Mouse (Mus musculus): ENCODE measurements around the gene Mmp25.

Mmp25 gene

DNA sequence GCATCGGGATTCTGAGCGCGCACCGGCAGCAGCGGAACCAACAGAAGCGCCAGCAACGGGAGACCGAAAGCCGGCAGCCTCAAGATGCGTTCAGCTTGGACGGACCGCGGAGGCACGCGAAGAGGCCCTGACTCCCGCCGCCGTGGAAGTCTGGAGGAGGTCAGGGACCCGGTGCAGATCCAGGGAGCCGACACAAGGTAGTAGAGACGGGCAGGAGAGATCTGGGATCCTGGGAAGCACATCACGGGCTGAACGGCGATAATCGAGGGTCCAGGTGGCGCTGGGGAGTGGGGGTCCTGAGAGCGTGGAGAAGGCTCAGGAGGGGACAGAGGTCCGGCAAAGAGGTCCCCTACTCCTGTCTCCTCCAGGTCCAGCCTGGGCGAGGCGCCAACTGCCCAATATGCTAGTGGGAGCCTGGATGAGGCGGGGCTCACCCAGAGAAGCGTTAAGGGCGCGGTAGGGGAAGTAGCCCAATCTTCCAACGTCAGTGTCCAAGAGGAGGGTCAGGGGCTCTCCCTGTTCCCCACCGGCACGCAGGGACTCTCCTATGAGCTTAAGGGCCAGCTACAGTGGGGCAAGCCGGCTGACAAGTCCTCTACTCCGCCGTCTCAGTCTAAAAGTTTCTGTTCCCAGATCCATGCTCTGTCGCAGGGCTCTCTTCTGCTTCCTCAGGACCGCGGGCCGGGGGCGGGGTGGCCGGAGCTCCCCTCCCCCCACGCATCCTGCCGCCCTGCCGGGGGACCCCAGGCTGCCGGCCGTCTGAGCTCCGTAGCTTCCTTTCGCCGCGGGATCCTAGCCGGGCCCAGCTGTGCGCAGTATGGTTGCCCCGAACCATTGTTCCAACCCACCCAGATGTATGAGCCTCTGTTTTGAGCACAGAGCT lies at the start of gene Mmp25:
TSS of gene Mmp25 (minus strand) at position 665 of the 883 bp plus-strand sequence.
- peak in 1 of 2 experiments; percentile 44 for DNase-seq (ENCODE audit: inconsistent age in 2 of 2, low spot score in 1 of 2)

DNA sequence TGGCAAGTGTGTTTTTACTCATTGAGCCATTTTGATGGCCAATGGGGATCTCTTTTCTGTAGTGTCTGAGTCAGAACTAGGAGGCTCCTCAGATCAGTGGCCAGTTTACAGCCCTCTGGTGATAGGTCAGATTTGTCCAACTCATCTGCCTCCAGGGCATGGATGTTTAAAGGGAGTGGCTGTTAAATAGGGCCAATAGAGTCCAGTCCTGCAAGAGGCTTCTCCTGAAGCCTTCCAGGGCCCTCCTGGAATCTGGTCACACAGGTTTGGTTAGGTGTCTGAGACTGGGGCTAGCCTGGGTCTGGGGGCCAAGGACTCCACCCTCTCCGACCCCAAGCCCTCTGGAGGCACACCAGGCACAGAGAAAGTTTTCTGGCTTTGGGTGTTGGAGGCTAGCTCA lies 49.4 kb upstream of the Mmp25 start:
- DNase-seq (ENCODE audit: inconsistent age in 2 of 2, low spot score in 1 of 2) = no peak

DNA sequence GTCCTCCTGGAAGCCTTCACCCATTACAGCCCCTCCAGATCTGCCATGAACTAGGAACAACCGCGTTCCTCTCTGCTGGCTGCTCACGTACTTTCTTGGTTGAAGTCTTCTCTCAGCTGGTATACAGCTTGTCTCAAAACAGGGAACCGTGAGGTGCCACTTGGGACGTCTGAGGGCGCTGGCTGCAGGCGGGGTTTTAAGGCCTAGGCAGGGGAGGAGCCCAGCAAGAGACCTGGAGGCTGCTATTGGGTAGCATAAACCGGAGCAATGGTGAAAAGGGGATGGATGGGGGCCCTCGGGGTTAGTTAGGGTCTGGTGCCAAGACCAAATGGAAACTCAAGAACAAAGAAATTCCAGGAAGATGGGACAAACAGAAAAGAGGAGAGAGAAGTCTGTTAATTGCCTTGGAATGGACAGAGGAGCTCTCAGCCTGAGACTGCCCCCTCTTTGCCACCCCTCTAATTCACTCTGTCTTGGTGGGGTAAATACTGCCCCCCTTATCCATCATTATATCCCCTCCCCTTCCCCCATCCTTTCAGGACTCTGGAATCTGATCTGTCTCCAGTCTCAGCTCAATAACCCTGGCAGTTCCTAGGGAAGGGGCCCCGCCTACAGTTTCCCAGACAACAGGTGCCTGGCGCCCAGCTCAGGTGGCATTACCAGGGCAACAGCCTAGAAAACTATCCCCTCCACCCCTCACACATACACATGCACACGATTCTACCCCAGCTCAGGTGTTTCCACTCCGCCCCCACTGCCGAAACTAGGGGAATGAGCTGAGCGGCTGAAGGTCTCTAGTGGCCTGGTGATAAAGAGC lies 39.0 kb upstream of the Mmp25 start, which contains the start of gene Cldn9:
TSS of gene Cldn9 (minus strand) at position 171 of the 817 bp plus-strand sequence.
- no peak for DNase-seq (ENCODE audit: inconsistent age in 2 of 2, low spot score in 1 of 2)

DNA sequence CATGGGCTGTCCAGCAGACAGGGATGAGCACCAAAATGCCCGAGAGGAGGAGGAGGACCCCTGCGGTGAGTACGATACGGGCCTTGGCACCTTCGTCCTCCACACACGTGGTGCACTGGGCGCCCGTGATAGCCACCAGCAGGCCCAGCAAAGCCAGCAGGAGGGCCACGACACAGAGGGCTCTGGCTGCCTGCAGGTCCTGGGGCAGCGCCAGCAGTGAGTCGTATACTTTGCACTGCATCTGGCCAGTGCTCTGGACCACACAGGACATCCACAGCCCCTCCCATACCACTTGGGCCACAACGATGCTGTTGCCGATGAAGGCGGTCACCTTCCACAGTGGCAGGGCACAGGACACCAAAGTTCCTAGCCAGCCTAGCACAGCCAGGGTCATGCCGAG lies 38.1 kb upstream of the Mmp25 start:
- DNase-seq (ENCODE audit: inconsistent age in 2 of 2, low spot score in 1 of 2) = peak in 1 of 2 experiments; percentile 8

DNA sequence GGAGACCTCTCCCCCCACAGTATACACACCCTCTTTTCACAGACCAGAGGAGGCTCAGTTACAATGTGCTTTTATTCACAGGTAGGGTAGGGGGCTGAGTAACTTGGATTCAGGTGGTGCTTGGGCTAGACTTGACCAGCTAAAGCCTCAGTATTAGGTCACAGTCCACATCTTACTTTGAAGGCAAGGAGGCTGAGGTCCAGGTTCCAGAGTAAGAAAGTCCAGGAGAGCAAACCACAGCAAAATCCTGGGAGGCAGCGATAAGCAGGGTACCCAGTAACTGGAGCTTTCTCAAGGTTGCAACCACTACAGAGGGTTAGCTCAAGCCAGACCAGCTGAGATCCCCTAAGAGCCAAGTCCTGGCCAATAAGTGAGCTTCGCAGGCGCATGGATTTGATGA lies 37.5 kb upstream of the Mmp25 start:
- no peak for DNase-seq (ENCODE audit: inconsistent age in 2 of 2, low spot score in 1 of 2)

DNA sequence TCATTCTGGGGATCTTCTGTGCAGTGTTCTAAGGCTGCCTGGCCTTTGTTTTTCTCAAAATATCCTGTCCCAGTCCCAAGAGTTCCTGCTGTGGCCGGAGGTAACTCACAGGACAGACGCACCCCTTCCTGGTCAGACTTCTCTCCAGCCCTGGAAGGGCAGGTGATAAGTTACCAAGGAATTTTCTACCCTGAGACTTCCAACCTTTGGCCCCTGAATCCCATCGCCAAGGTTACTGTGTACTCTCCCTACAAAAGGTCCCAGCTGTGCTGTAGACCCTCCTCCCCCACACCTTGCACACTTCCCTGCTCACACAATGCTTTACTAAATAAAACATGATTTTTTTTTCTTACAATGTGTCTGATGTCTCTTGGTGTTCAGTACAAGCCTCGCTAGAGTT lies 37.0 kb upstream of the Mmp25 start:
- DNase-seq (ENCODE audit: inconsistent age in 2 of 2, low spot score in 1 of 2) = no peak

DNA sequence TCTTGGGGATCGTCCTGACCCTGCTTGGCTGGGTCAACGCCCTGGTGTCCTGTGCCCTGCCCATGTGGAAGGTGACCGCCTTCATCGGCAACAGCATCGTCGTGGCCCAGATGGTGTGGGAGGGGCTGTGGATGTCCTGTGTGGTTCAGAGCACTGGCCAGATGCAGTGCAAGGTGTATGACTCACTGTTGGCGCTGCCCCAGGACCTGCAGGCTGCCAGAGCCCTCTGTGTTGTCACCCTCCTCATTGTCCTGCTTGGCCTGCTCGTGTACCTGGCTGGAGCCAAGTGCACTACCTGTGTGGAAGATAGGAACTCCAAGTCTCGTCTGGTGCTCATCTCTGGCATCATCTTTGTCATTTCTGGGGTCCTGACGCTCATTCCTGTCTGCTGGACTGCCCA lies 36.0 kb upstream of the Mmp25 start:
- peak; percentile 55 to 70 for DNase-seq (ENCODE audit: inconsistent age in 2 of 2, low spot score in 1 of 2)

DNA sequence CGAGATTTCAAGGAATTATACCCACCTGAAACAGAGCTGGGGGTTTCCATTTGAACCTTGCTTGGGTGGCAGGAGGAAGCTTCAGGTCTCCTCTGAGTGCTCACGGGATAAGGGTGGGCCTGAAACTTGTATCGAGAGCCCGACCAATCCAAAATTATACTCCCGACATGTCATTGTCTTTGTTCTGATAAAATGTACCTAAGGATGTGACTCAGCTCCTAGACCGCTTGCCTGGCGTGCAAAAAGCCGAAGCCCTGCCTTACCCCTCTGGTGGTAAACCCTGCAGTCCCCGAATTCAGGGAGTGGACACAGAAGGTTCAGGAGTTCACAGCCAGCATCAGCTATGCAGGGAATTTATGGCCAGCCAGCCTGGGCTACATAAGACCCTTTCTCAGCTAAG lies 35.3 kb upstream of the Mmp25 start:
- no peak for DNase-seq (ENCODE audit: inconsistent age in 2 of 2, low spot score in 1 of 2)

DNA sequence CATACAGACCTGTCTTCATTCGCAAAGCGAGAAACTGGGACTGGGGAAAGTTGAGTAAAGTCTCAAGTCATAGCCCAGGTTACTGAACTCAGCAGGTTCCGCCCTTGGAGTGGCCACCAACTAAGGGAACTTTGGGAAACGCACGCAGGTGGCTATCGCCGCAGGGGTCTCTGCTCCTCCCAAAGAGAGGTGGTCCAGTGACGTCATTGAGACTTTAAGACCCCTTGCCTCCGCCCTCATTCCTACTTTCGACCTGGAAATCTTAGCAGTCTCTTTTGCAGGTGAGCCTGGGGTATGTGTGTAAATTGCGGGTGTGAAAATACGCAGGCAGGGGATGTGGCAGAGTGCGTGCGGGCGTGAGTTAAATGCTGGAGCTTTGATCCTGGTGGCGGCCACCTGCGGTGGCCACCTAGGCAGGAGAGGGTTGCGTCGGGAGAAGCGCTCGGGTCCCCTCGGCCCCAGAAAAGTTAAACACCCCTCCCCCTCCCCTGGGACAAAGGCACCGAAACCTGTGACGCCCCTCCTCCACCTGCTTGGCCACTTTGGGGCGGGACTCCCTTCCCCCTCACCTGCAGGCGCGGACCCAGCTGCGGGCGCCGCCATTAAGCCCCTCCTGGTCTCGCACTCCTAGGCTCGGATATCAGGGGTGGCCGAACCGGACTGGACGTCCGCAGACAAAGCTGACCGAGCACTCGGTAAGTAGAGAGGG lies 34.2 kb upstream of the Mmp25 start, which contains the start of gene Cldn6:
TSS of gene Cldn6 (plus strand) at position 123 of the 709 bp plus-strand sequence.
- no peak for DNase-seq (ENCODE audit: inconsistent age in 2 of 2, low spot score in 1 of 2)

DNA sequence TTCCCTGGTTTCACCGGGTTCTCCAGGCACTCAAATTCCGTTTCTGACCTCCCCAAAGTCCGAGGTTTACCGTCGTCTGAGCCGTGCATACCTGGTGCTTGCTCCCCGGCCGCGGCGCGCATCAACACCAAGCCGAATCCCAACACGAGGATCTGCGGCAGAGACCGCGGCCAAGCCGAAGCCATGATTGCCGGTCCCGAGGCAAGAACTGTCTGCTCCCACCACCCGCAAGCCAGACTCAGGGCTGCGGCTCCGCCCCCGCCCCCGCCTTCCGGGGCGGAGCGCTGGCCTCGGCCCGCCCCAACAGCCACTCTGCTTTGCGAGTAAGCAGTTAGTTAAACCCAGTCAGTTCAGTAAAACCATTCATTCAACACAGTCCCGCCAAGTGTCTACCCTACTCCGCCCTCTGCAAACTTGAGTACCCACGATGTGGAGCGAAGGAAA lies 32.2 kb upstream of the Mmp25 start, which contains the start of gene Tnfrsf12a:
TSS of gene Tnfrsf12a (minus strand) at position 233 of the 444 bp plus-strand sequence.
- peak; percentile 92 to 95 for DNase-seq (ENCODE audit: inconsistent age in 2 of 2, low spot score in 1 of 2)

DNA sequence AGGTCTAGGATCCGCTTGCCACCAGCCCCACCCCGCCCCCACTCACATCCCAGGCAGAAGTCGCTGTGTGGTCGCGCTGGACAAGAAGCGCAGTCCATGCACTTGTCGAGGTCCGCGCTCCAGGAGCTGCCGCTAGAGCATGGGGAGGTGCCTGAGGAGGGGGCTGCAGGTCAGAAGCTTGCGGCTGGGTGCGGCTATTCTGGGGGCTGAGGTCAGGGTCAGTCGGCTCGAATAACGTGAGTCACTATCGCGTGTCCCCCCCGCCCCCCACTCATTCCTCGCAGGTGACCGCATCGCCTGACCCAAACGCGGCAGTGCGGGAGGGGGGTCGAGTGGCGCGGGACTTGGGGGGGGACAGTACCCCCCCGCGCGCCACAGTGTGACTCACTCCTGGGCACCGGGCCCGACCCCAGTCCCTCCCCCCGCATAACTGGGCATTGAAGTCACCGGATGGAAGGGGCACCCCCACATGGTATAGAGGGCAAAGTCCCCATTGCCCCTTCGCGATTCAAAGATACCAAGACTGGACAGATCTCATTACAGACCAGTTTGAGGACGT lies 31.5 kb upstream of the Mmp25 start:
- peak; percentile 88 to 95 for DNase-seq (ENCODE audit: inconsistent age in 2 of 2, low spot score in 1 of 2)

DNA sequence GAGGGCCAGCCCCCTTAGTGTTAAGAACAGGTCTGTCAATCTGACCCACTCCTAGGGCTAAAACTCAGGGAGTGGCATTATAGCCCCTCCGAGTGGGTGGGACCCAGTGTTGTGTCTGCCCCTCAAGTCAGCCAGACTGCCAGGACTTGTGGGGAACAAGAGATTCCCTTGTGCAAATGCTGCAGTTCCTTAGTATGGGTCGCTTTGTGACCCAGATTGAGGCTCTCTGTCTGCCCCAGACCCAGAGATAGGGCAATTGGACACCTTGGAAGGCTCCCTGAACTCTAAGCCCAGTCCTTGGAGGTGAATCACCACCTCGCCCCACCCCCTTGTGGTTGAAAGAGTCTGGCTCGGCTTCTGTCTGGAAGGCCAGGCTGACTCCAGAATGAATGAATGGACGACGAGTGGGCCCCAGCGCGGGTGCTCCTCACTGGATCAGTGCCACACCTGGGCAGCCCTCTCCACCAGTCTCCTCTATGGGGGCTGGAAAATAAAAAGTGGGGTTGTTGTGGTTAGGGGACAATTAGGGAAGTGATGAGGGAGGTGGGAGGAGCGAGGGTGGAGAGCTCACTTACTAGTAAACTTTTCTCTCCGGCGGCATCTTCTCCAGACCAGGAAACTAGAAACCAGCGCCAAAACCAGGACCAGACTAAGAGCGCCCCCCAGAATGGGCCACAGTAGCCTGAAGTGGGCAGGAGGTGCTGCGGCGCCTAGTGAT lies 30.6 kb upstream of the Mmp25 start:
- peak; percentile 91 to 96 for DNase-seq (ENCODE audit: inconsistent age in 2 of 2, low spot score in 1 of 2)

DNA sequence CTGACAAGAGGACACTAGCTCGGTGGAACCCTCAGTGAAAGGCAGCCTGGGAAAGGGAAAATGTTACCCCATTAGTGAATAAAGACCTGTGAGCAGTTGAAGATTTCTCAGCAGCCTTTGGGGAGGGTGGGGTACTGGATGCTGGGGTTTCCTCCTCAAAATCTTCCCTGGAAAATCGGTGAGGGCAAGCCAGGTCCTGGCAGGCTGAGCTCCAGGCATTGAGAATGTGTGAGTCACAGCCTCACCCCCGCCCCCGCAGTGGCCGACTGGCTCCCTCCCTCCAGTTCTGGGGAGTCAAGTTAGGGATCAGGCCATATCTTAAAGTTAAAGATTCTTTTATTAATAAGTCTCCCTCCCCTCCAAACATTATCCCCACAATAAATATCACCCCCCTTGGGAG lies 30.1 kb upstream of the Mmp25 start:
- peak; percentile 85 to 94 for DNase-seq (ENCODE audit: inconsistent age in 2 of 2, low spot score in 1 of 2)

DNA sequence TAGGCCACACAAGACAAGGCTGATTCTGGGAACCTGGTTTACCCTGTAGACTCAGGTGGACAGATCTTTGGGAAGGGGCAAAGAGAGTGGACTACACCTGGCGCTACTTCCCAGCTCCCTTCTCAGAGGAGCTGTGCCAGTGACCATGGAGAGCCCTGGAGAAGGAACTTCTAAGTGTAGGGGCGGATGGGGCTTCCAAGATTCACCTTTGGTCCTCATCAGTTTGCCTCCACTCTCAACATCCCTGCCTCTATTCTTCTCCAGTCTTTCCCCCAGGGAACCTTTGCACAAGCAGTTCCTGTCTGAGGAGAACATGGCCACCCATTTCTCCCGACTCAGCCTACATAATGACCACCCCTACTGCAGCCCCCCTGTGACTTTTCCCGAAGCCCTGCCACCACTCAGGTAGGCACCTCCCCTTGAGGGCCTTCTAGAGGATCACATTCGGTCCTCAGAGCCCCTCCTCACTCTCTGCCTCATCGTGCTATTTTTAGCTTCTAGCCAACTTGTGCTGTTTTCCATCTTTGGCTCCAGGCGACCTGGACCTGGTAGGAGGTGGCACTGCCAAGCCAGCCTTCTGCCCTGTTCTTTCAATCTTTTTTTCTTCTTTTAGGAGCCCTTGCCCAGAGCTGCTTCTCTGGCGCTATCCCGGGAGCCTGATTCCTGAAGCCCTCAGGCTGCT lies 29.3 kb upstream of the Mmp25 start:
- DNase-seq (ENCODE audit: inconsistent age in 2 of 2, low spot score in 1 of 2) = peak; percentile 56 to 77

DNA sequence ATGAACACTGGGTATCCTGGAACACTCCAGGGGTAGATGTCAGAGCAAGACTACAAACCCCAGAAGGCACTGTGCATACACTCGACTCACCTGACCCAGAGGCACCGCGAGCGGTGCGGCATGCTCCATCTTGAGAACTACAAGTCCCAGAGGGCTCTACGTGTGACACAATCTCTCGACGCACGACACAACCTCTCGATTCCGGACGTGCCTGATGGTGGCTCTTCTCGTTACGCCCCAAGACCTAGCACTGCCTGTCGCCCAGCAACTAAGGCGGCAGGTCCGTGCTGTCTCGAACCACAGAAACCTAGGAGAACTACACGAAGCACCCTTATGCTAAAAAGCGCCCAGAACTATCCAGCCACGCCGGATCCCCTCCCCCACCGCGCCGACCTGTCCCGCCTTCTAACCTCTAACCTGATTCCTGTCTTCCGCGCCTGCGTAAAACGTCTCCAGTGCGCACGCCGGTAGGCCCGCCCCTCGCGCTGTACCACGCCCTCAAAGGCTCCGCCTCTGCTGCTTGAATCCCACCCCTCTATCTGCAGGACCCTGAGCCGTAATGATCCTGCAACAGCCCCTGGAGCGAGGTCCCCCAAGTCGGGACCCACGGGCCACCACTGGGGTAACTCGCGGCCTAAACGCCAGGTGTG lies 28.5 kb upstream of the Mmp25 start, which contains the start of the genes Hcfc1r1 and Thoc6:
TSS of gene Hcfc1r1 (plus strand) at position 173 of the 650 bp plus-strand sequence.
TSS of gene Thoc6 (minus strand) at position 459 of the 650 bp plus-strand sequence.
- DNase-seq (ENCODE audit: inconsistent age in 2 of 2, low spot score in 1 of 2) = peak; percentile 96 to 99

DNA sequence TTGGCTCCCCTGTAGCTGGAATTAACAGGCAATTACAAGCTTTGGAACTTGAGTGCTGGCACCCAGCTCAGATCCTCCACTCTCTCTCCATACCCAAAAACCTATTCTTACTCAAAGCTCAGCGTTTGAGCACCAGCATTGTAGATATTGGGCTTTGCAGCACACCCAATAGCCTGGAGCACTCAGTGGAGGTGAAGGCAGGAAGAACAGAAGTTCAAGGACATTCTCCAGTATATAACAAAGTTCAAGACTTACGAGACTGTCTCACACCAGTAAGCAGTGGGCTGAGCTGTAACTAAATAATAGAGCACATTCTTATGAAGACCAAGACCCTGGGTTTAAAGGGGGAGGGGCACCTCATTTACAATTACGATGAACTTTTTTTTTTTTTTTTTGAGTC lies 27.7 kb upstream of the Mmp25 start:
- DNase-seq (ENCODE audit: inconsistent age in 2 of 2, low spot score in 1 of 2) = no peak

DNA sequence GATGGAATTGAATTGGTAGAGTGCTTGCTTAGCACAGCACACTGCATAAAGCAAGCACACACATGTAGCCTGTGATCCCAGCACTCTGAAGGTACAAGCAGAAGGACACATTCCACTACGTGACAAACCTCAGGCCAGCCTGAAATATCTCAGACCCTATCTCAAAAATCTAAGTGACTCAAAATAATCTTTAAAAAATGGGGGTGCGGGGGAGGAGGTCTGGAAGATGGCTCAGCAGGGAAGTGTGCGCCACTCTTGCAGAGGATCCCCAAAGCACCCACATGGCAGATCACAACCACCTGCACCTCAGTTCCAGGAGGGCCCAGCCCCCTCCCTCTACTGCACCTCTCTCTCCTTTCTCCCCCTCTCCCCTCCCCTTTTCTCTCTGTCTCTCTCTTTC lies 26.4 kb upstream of the Mmp25 start:
- no peak for DNase-seq (ENCODE audit: inconsistent age in 2 of 2, low spot score in 1 of 2)

DNA sequence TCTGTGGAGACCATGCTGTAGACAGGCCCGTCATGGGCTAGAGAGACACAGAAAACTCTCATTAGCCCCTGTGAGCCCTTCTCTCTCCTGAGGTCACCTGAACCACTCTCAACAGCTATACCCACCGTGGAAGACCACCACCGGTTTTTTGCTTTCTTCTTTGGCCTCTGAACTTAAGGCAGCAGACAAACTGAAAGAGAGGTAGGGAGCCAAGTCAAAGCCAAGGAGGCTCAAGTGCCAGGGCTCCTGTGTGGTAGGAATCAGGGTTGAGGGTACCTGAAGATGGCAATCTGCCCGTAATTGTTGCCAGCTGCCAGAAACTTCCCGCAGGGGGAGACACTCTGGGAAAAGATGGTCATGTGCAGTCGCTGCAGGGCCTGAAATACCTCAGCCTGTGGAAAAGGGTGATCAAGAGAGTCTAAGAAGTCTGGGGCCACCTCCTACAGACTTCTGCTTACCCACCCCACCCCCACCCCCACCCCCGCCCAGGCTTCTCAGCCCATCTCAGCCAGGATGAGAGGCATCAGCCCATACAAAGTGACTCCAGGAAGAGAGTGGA lies 25.5 kb upstream of the Mmp25 start:
- DNase-seq (ENCODE audit: inconsistent age in 2 of 2, low spot score in 1 of 2) = peak in 1 of 2 experiments; percentile 26

Measured in adrenal gland, adult (tissue).